ENCODE assay signal across 9 mouse cellular contexts in the genomic region with DNA sequence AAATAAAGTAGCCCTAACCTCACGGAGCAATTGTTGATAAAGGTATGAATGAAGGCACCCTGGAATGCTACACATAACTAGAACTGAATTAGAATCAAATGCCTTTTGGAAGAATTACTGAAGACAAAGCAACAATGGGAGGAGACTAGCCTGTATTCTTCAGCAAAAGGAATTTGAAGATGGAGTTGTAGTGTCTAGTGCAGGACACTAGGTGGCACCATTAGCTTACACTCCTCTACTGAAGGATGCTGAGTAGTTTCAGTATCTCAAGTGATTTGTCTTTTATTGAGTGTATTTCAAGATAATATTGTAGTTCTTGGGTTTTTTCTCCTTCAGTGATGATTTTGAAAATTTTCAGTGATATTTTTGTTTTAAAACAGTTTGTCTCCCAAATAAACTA.
DNase-seq lines count a peak whose midpoint lies in the region; ATAC-seq and TF ChIP-seq lines count a peak whose summit lies in the region.
"Had no signal": no experiment of that assay in that cellular context is flagged by ENCODE, and none has a peak within 500 bp of the region (broad histone marks: within the 10 kb centered on the region; RNA-seq: fewer than 3 reads in every experiment).

No protein-coding gene starts in this region.

- TF ChIP-seq POLR2A in heart, adult 2 months (IDR thresholded peaks at IDR 0.05; ENCODE audit: insufficient read depth, low read depth, low read length) = no peak

- H3K79me2 ChIP-seq in heart, adult 2 months (replicated peaks; ENCODE audit: control insufficient read depth, insufficient read depth, low read length) = 0 out of 2 replicates have a peak, but pooled peaks cover 2% of the 10 kb centered on the region

- WGBS in heart, adult 2 months = 63% methylated on average over 1 of the region's 1 CpGs
- WGBS in heart, embryonic 12.5 days = 39% methylated on average over 1 of the region's 1 CpGs
- WGBS in forebrain, postnatal 0 days = 27% methylated on average over 1 of the region's 1 CpGs
- WGBS in liver, embryonic 14.5 days (ENCODE audit: insufficient replicate concordance) = 32% methylated on average over 1 of the region's 1 CpGs

- no peaks in the 10 kb centered on the region for H3K9me3 ChIP-seq in heart, embryonic 12.5 days (replicated peaks)
- H3K9me3 ChIP-seq in forebrain, postnatal 0 days (ENCODE audit: low read length) = no peaks in the 10 kb centered on the region
- H3K9me3 ChIP-seq in liver, embryonic 14.5 days (ENCODE audit: control insufficient read depth, low read length) = no peaks in the 10 kb centered on the region
- H3K9me3 ChIP-seq: liver, embryonic 15.5 days had no signal

- TF ChIP-seq EP300 in heart, adult 2 months (IDR thresholded peaks at IDR 0.05; ENCODE audit: insufficient read depth, low read depth, low read length) = no peak
- no peak for TF ChIP-seq EP300 in liver, embryonic 14.5 days (IDR thresholded peaks at IDR 0.05; ENCODE audit: low read depth)

- intact Hi-C loops in heart, adult 2 months (cut with DNase I) = loop anchor here (1.0 to 2.0 kb wide), 3 partner anchors 473 to 604 kb away; no protein-coding TSS in a partner anchor

- peak; percentile 98 for TF ChIP-seq CTCF in heart, adult 2 months (IDR thresholded peaks at IDR 0.05)
- TF ChIP-seq CTCF in forebrain, postnatal 0 days (IDR thresholded peaks at IDR 0.05; ENCODE audit: low read depth) = peak; percentile 97
- peak; percentile 80 for TF ChIP-seq CTCF in liver, embryonic 14.5 days (IDR thresholded peaks at IDR 0.05; ENCODE audit: low read depth)

- no peak overlapping the region for H3K9ac ChIP-seq in heart, adult 2 months (ENCODE audit: low read depth, low read length)
- no peak overlapping the region for H3K9ac ChIP-seq in heart, embryonic 12.5 days
- H3K9ac ChIP-seq in forebrain, postnatal 0 days = no peak overlapping the region
- H3K9ac ChIP-seq in liver, embryonic 14.5 days (replicated peaks) = no peak overlapping the region
- H3K9ac ChIP-seq: liver, embryonic 15.5 days had no signal

- no peaks in the 10 kb centered on the region; the same call in 1 of the 2 replicates for H3K4me1 ChIP-seq in heart, adult 2 months (ENCODE audit: control insufficient read depth, insufficient read depth, low read length)
- 0 out of 2 replicates have a peak, but pooled peaks cover 3% of the 10 kb centered on the region for H3K4me1 ChIP-seq in heart, embryonic 12.5 days (replicated peaks)
- no peaks in the 10 kb centered on the region for H3K4me1 ChIP-seq in forebrain, postnatal 0 days (ENCODE audit: insufficient read depth)
- no peaks in the 10 kb centered on the region for H3K4me1 ChIP-seq in liver, embryonic 14.5 days (replicated peaks; ENCODE audit: control insufficient read depth in 2 of 2, insufficient read depth in 2 of 2, low read length in 1 of 2)
- H3K4me1 ChIP-seq: liver, embryonic 15.5 days had no signal

- H3K27me3 ChIP-seq in heart, adult 2 months (ENCODE audit: control insufficient read depth, insufficient read depth, low read length) = no peaks in the 10 kb centered on the region
- H3K27me3 ChIP-seq in heart, embryonic 12.5 days (replicated peaks) = no peaks in the 10 kb centered on the region
- H3K27me3 ChIP-seq in forebrain, postnatal 0 days (ENCODE audit: insufficient read depth, low read length) = no peaks in the 10 kb centered on the region
- H3K27me3 ChIP-seq in liver, embryonic 14.5 days (ENCODE audit: control insufficient read depth, insufficient read depth, low read length) = no peaks in the 10 kb centered on the region
- H3K27me3 ChIP-seq: liver, embryonic 15.5 days had no signal

- no peaks in the 10 kb centered on the region for H3K36me3 ChIP-seq in heart, adult 2 months (ENCODE audit: control insufficient read depth, insufficient read depth, low read length)
- no peaks in the 10 kb centered on the region for H3K36me3 ChIP-seq in heart, embryonic 12.5 days
- no peaks in the 10 kb centered on the region for H3K36me3 ChIP-seq in forebrain, postnatal 0 days (ENCODE audit: insufficient read depth)
- H3K36me3 ChIP-seq in liver, embryonic 14.5 days (replicated peaks; ENCODE audit: control insufficient read depth, insufficient read depth, low read depth) = no peaks in the 10 kb centered on the region
- H3K36me3 ChIP-seq: liver, embryonic 15.5 days had no signal

- no peak overlapping the region for H3K4me2 ChIP-seq in heart, embryonic 12.5 days
- H3K4me2 ChIP-seq in forebrain, postnatal 0 days (ENCODE audit: low read depth) = no peak overlapping the region
- H3K4me2 ChIP-seq in liver, embryonic 14.5 days (ENCODE audit: low read depth) = no peak overlapping the region
- H3K4me2 ChIP-seq: liver, embryonic 15.5 days had no signal

- no peak for ATAC-seq in heart, embryonic 12.5 days (ENCODE audit: insufficient number of reproducible peaks, low FRiP score)
- ATAC-seq in forebrain, postnatal 0 days = peak; percentile 86; the same call in 1 of the 2 replicates
- no peak; the same call in 1 of the 2 replicates for ATAC-seq in liver, embryonic 14.5 days (ENCODE audit: insufficient read depth)

- no peak overlapping the region for H3K27ac ChIP-seq in heart, adult 2 months
- no peak overlapping the region for H3K27ac ChIP-seq in heart, embryonic 12.5 days (ENCODE audit: poor library complexity, severe bottlenecking)
- H3K27ac ChIP-seq in forebrain, postnatal 0 days (ENCODE audit: low read depth, low read length) = no peak overlapping the region
- H3K27ac ChIP-seq in liver, embryonic 14.5 days = no peak overlapping the region
- H3K27ac ChIP-seq: liver, embryonic 15.5 days had no signal

- peak in 1 of 2 experiments; percentile 18 for DNase-seq in heart, adult 2 months
- peak; percentile 79 for DNase-seq in MN1 (ENCODE audit: low spot score)
- DNase-seq in cerebellum, adult 8-10 months = peak; percentile 66
- DNase-seq in forebrain, postnatal 0 days = peak; percentile 91
- peak; percentile 78 for DNase-seq in kidney, postnatal 10 days
- DNase-seq in liver, embryonic 14.5 days (ENCODE audit: low read depth in 3 of 3, low spot score in 3 of 3) = peak; percentile 36 to 49 (median 40)
- DNase-seq in retina, postnatal 1 day = peak; percentile 86

- no peak overlapping the region for H3K4me3 ChIP-seq in heart, adult 2 months
- no peak overlapping the region for H3K4me3 ChIP-seq in heart, embryonic 12.5 days
- H3K4me3 ChIP-seq in forebrain, postnatal 0 days (ENCODE audit: low read depth, low read length) = no peak overlapping the region
- no peak overlapping the region for H3K4me3 ChIP-seq in liver, embryonic 14.5 days (ENCODE audit: insufficient read depth in 1 of 2, low read depth in 2 of 2, low read length in 2 of 2)
- H3K4me3 ChIP-seq: liver, embryonic 15.5 days had no signal
